8 mouse cellular contexts compared by ENCODE assay signal in genomic region chr7:51861250-51862096, GRCm38 (mm10). TPM values are rescaled to one million over a fixed set of nuclear protein-coding genes. Genes with fewer than 3 reads are reported as not detected.
A peak's percentile ranks its signal among the peaks of the same experiment; 100 is the strongest.
DNase-seq lines count a peak whose midpoint lies in the region; ATAC-seq and TF ChIP-seq lines count a peak whose summit lies in the region.

Gene Gas2, plus strand, starts transcription at chr7:51862015.

- TF ChIP-seq CTCF in gastrocnemius, adult 2 months (IDR thresholded peaks at IDR 0.05) = no peak

- peak within 1 kb of the TSS; percentile 95 for H3K9ac ChIP-seq in hindbrain, embryonic 16.5 days (ENCODE audit: low read depth, low read length)

- H3K36me3 ChIP-seq in hindbrain, embryonic 16.5 days (ENCODE audit: control insufficient read depth, insufficient read depth, low read length) = no peaks in the 10 kb centered on the region

- H3K4me2 ChIP-seq in hindbrain, embryonic 16.5 days (ENCODE audit: low read length) = peak within 1 kb of the TSS; percentile 96

- ATAC-seq in activated CD4-positive, CD25-positive, alpha-beta regulatory T cell, adult 4 months = peak; percentile 51
- ATAC-seq in common myeloid progenitor, adult 5-6 weeks (replicated peaks; ENCODE audit: low read depth, poor library complexity, severe bottlenecking) = peak; percentile 64
- peak; percentile 91 for ATAC-seq in hindbrain, embryonic 16.5 days

- H3K9me3 ChIP-seq in hindbrain, embryonic 16.5 days (ENCODE audit: control insufficient read depth, low read length) = no peaks in the 10 kb centered on the region

- 5% methylated on average over 68 of the region's 105 CpGs for WGBS in hindbrain, embryonic 16.5 days

- H3K27ac ChIP-seq in gastrocnemius, adult 2 months = peak within 1 kb of the TSS; percentile 97
- H3K27ac ChIP-seq in hindbrain, embryonic 16.5 days (ENCODE audit: low read depth, low read length) = peak within 1 kb of the TSS; percentile 99

- H3K27me3 ChIP-seq in hindbrain, embryonic 16.5 days (replicated peaks; ENCODE audit: control insufficient read depth, insufficient read depth, low read length) = no peaks in the 10 kb centered on the region

- H3K4me1 ChIP-seq in hindbrain, embryonic 16.5 days (ENCODE audit: control insufficient read depth, insufficient read depth, low read depth, low read length) = peaks cover 12% of the 10 kb centered on the region

- H3K4me3 ChIP-seq in gastrocnemius, adult 2 months = peak within 1 kb of the TSS; percentile 95
- peak within 1 kb of the TSS; percentile 75 for H3K4me3 ChIP-seq in hindbrain, embryonic 16.5 days (ENCODE audit: low read length)

- intact Hi-C loops in gastrocnemius, adult 2 months (cut with DNase I) = no loop called here

- peak; percentile 93 for DNase-seq in gastrocnemius, adult 2 months
- peak; percentile 83 to 92 for DNase-seq in left cerebral cortex, adult 18-20 months (ENCODE audit: low spot score in 2 of 2)
- peak; percentile 90 to 95 for DNase-seq in lung, postnatal 4 days
- peak; percentile 92 for DNase-seq in retina, postnatal 1 day
- peak; percentile 92 for DNase-seq in thymus, postnatal 4 days

RNA-seq across cellular contexts. Expression of gene Gas2, which starts in this region (rescaled TPM):
- 1 to 10 TPM; 2.5 to 3.5 TPM for polyA plus RNA-seq in activated CD4-positive, CD25-positive, alpha-beta regulatory T cell, adult 4 months (2017; shearing (Covaris generic))
- total RNA-seq in common myeloid progenitor, adult 5-6 weeks (2017) = 7.7 and 9.5 TPM in 2 replicates
- 1 to 10 TPM; 2.1 to 4.2 TPM for total RNA-seq in gastrocnemius, adult 2 months (2021)
- 12.3 and 12.4 TPM in 2 replicates for polyA plus RNA-seq in hindbrain, embryonic 16.5 days (2015; fragmentation: Nextera tagmentation; extraction: Ambion mirVana)
- 10 to 100 TPM; 42.7 to 48.0 TPM for total RNA-seq in left cerebral cortex, adult 18-20 months (2021)

Comparison
In these comparisons a context has a peak if more than half of its experiments do, and no peak if none do; other contexts are left out.
1. Peak in every context shown above with its lines: DNase-seq, ATAC-seq, H3K4me3 ChIP-seq and H3K27ac ChIP-seq.